Mouse (Mus musculus) cerebellum, adult 11-12 months (tissue): ENCODE measurements around the gene Tpsab1.

Experiments used
- DNase-seq: peaks from one replicate; pipeline ENCODE4 v3.0.0; 2022

Tpsab1 gene

DNA sequence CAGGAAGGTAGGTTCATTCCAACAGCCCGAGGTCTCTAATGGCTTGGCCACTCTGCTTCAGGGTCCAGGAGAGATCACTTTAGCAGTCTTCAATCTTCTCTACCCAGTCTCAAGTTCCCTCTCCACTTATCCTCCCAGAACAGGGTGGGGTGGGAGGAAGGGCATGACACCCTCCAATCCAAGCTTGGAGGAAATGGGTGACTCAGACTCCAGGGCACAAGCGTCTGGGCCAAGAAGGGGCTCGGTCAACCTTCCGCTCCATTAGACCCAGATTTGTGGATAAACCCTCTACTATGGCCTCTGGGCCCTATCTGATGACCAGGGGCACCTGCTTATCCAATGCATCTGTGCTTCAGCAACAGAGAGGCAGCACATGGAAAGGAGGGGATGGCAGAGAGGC is at the start of gene Tpsab1:
Gene Tpsab1, minus strand, starts transcription at position 101 of the 400 bp plus-strand sequence.
- no peak for DNase-seq

DNA sequence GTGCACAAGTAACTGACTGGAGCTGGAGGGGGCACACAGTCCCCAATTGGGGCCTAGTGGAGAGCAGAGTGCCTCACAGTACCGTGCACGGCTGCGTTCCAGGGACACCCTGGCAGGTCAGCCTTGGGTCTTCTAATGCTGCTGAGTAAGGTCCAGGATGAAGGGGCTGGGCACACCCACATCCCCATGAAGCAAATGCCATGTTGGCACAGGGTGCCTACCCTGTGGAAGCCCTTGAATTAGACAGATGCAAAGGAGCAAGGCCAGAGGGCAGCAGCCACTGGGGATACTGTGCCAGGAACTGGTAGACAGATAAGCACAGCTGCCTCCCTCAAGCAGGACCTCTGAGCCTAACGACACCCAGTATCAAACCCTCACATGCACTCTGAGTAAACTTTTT is 49.2 kb upstream of the Tpsab1 start:
- no peak for DNase-seq

DNA sequence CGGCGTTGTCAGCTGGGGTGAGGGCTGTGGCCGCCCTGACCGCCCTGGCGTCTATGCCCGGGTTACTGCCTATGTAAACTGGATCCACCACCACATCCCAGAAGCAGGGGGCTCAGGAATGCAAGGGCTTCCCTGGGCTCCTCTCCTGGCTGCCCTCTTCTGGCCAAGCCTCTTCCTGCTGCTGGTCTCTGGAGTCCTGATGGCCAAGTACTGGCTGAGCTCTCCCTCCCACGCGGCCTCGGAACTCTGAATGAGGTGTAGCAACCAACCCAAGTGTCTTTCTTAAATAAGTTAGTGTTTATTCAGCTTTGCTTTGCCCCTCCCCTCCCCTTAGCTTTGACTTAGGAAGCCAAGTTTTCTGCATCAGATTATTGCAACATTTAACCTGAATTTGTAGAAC is 28.6 kb upstream of the Tpsab1 start:
- no peak for DNase-seq

DNA sequence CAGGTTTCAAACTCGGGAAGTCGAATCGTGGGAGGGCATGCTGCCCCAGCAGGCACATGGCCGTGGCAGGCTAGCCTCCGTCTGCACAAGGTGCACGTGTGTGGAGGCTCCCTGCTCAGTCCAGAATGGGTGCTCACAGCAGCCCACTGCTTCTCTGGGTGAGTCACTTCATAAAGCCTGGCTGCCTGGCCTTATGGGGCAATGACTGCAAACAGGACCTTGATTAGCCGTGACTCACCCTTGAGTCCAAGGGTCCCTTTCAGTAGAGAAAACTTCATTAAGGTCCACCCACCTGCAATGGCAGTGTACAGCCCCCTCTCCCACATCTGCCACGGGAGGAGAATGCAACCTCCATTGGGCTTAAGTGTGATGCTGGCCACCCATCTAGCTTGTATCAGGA is 27.1 kb upstream of the Tpsab1 start:
- DNase-seq: no peak

DNA sequence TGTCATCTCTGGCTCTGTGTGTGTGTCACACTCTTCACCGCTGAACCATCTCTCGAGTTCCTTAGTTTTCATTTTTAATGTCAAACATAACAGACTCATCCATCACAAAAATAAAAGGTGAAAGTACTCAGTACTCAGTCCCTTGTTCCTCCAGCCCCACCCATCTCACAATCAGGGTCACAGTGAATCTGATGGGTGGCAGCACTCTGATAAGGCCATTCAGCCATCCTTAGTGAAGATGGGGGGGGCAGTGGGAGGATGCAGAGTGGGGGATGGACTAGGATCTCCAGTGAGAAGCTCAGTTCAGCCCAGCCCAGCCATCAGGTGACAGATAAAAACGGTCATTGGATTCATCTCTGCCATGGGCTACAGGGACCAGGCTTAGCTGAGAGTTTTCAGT is 23.6 kb upstream of the Tpsab1 start, which contains the start of gene Tpsg1:
Gene Tpsg1, plus strand, starts transcription at position 301 of the 400 bp plus-strand sequence.
- DNase-seq: no peak

DNA sequence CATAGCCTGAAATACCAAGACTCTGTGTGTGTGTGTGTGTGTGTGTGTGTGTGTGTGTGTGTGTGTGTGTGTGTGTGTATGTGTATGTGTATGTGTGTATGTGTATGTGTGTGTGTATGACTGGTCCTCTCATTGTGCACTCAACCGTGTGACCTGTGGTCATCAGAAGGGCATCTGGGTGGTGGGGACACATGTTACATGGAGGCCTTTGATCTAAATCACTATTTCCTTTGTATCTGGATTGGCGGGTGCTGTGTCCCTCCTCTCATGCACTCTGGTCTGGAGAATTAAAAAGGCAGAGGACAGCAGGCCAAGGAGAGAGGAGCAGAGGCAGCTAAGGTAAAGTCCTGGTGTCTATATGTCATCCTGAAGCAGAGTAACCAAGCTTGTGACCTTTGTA is 20.6 kb upstream of the Tpsab1 start, which contains the start of gene Tpsb2:
Gene Tpsb2, plus strand, starts transcription at position 301 of the 400 bp plus-strand sequence.
- DNase-seq: no peak

DNA sequence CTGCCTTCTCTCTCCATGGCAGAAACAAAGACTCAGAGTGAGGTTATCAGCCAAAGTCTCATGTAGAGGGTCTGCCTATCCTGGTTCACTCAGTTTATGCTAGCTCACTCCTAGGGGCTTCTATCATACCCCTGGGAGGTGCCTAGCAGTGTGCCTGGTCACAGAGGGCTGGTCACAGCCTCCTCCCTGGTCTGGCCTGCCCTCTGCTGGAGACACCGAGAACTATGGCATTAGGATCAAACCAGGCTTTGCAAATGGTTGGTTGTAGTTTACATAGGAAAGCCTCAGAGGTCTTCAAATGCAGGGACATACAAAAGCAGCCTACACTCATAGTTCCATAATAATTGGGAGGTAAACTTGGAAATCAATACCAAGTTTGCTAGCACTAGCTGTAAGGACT is 18.4 kb upstream of the Tpsab1 start:
- no peak for DNase-seq

DNA sequence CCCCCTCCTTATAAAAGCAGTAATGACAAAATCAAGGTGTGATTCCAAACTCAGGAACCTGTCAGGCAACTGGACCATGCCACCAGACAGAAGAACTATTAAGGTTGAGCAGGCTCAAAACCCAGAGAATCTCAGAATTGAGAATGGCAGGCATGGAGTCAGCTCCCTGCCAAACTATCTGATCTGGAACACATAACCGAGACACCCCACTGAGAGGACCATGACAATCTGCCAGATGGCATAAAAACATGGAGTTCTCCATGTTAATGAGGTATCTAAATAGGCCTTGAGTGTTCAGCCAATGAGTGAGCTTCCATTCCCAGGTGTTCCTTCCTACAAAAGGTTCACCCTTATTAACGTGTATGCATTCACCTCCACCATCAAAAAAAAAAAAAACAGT is 15.9 kb upstream of the Tpsab1 start:
- DNase-seq: no peak

DNA sequence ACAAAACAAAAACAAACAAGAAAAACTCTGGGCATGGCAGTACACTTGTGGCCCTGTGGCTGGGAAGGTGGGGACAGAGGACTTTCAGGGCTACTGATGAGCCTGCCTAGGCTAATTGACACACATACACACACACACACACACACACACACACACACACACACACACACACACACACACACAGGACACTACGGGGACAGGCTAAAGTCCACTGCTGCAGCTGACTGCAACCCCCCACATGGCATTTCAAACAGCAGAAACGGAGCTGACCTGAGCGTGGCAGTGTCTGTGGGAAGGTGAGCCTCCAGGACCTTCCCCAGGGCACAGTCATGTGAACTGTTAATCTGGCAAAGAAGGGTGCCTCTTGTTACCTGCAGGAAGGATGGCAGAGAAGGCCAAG is 3.9 kb downstream of the Tpsab1 start:
- no peak for DNase-seq

DNA sequence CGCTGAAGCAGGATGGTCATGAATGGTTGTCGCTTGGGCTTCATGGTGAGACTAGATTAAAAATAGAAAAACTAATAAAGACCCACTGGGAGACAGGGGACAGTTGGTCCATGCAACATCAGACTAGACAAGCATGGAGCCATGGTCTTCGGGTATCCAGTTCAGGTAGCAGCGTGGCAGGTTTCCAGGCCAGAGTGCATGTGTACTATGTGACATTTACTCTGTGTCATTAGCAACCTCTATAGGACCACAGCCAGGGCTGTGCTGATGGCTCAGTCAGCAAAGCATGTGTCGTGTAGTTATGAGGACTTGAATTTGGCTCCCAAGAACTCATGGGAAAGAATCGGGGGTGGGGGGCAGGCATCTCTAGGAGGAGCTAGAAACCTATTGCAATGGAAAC is 5.4 kb downstream of the Tpsab1 start:
- DNase-seq: no peak

DNA sequence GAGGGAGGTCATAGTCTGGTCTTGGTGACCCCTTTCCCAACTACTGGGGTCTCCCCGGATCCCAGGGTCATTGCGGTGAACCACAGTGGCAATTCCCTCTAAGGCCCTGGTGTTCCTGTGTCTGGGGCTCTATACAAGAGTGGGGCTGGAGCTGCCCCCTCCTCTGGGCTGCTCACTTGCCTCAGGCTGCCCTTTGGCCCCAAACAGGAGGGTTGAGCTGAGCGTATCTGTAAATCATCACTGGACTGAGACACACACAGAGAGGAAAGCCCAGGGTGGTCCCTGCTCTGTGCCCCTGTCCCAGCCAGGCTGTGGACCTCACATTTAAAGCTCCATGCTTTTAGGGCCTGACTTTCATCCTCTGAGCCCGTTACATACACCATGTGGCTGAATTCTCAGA is 7.1 kb downstream of the Tpsab1 start:
- DNase-seq: no peak

DNA sequence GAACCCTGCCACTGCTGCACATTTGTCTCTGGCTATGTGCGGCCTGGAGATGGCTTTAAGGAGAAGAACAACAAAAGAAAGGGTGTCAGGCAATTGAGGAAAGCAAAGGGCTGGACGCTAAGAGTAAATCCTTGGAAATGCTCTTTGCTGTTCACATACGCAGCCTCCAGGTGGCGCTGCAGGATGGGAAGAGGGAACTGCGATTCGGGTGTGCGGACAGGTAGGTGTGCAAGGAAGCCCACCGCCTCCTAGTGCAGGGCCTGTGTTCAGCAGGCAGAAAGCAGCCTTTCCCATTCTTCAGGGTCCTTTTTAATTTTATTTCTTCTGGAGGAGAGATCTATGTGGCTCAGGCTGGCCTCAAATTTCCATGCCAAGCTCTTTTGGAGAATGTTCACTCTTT is 11.4 kb downstream of the Tpsab1 start:
- DNase-seq: peak; percentile 10

DNA sequence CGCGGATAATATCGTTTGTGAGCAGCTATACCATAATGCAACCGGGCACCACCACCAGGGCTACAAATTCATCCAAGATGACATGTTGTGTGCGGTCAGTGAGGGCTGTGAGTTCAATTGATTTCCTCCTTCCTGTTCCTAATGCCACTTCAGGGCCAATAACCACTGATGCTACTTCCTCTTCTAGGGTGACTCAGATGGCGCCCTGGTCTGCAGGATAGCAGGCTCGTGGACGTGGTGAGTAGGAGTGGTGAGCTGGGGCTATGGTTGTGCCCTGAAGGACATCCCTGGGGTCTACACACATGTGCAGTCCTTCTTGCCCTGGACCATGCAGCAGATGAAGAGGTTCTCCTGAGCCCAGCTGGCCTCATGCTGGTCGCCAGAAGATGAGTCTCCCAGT is 13.0 kb downstream of the Tpsab1 start:
- no peak for DNase-seq

DNA sequence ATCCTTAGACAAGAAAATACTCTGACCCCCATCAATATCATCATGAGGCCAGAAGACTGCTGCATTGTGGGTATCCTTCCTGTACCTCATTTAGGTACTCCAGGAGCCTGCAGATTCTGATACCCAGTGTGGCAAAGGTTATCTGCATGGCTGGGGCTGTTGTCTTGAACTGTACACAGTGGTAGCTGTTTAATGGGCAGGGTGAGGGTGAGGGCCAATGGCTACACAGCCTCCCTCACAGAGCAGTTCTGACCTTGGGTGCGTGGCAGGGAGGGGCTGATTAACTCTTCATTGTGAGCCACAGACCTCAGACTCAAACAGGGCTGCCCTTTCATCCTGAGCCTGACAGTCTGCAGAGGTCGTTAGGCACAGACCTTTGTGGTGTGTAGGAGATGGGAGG is 22.4 kb downstream of the Tpsab1 start:
- DNase-seq: no peak

DNA sequence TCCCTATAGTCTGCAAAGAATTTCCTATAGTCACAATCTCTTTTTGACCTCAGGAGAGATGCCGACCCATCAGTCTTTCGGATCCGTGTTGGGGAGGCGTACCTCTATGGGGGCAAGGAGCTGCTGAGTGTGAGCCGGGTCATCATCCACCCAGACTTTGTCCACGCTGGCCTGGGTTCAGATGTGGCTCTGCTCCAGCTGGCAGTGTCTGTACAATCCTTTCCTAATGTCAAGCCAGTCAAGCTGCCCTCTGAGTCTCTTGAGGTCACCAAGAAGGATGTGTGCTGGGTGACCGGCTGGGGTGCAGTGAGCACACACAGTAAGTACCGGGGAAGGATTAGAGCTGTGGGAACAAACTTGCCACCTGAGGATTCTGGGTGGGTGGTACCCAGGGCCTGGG is 24.5 kb downstream of the Tpsab1 start:
- DNase-seq: no peak

DNA sequence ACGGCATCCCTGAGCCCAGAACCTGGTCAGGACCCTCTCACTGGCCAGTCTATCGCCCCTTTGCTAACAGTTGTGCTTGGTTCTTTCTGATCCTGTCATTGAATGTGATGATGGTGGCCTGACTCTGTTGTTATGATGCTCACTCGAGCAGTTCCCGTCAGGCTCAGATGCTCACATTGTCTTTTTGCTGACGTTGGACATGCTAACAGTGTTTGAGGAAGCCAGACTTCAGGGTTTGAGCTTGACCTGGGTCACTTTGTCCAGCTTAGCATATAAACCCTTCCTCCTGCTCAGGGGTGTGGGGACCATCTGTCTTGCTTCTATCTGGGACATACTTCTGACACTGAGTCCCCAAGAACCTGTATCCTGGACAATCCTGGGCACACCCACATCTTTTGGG is 27.0 kb downstream of the Tpsab1 start, which contains the start of gene Prss29:
Gene Prss29, plus strand, starts transcription at position 301 of the 400 bp plus-strand sequence.
- DNase-seq: no peak

DNA sequence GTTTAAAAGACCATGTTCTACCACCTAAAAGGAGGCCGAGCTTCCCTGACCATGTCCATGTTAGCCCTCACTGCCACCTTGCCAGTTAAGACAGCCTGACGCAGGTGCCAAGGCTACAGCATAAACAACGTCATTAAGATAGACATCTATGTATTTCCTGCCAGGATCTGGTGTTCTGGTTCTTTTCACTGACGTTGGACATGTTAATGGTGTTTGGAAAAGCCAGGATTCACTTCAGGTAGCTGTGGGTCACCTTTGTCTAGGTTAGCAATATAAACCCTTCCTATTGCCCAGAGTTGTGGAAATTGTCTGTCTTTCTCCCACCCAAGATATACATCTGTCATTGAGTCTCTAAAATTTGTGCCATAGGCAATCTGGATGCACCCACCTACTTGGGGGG is 37.0 kb downstream of the Tpsab1 start, which contains the start of gene Prss28:
Gene Prss28, plus strand, starts transcription at position 301 of the 400 bp plus-strand sequence.
- no peak for DNase-seq

DNA sequence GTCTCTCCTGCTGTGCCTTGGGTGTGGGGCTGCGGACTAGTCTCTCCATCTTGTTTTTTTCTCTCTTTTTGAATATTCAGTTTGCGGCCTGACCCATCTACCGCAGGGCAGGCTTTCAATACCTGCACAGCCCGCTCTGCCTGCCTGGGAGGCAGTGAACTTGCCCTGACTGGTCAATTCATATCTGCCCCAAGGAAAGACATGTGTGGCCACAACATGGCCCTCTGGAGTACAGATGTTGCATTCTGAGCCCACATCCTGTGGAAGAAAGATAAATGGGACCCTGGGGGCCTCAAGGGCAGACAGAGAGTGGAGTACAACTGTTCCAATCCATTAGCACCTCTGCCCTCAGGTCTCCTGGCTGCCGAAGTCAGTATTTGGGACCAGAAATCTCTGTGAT is 47.3 kb downstream of the Tpsab1 start, which contains the start of gene Prss34:
Gene Prss34, plus strand, starts transcription at position 301 of the 400 bp plus-strand sequence.
- DNase-seq: no peak

DNA sequence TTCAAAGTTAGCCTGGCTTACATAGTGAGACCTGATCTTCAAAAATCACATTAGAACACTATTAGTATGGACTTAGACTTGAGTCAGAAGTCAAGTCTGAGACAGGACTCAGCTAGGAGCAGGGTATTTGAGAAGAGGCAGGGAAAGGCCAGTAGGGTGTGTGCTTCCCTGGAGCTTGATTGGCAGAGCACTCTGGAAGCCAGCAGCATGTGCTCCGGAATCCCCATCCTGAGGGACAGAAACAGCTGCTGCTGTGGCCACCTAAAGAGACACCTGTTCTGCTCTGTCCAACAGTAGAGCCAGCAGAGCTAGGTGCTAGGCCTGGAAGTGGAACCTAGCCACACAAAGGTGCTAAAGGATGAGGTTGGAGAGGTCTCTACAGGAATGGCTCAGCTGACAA is 51.3 kb downstream of the Tpsab1 start:
- no peak for DNase-seq

DNA sequence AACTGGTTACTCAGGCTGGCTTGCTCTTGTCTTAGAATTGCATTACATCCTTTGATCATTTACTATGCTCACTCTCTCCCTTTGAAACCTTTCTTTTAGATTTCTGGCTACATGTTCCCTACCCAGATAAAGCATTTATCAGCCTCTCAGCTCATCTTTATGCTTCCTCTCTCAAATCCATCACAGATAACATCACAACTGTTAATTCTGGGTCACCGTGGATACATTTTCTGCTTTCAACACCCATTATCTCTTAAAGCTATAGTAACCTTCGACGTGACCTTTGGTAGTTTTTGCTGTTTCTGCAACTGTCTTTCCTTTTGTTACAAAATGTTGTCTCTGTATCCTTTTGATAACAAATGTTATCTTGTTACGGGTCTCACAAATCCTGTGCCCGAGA is 51.9 kb downstream of the Tpsab1 start:
- no peak for DNase-seq
